Mouse (Mus musculus): ENCODE data around the gene Tenm2.

DNA sequence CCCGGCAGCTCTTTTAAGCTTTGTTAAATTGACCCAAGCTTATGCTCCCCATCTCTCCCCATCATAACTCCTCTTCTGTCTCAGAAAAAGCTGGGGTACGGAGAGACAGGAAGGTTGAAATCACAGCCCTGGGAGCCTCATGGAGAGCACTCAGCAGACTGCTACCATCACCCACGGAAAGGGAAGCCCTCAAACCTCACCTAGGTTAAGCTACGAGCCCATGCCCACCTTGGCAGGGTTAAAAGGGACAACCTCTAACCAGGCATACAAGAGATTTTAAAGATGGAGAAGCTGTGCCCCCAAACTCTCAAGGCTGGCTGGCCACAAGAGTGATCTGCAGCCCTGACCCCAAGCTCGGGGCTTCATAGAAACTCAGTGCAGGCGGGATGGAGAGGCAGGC lies 1258.7 kb downstream of the Tenm2 start:
- no peak for TF ChIP-seq CTCF (IDR thresholded peaks at IDR 0.05; ENCODE audit: extremely low read depth, insufficient read length, insufficient replicate concordance, low read depth, low read length)
- TF ChIP-seq POLR2A (IDR thresholded peaks at IDR 0.05; ENCODE audit: low read depth, low read length): no peak

All from small intestine, adult 2 months (tissue).